Mouse (Mus musculus): ENCODE measurements at regions not wholly inside any gene's neighbourhood (a gene's known extent, or its start where the extent isn't known, plus 50 kb on each side); places are given as distances from the start of the nearest gene placed in this dataset.

GRCm38 (mm10) chr1:128786941-128787569 is 195.0 kb upstream of the Cxcr4 start:
- Histone ChIP-seq H3K36me3 (replicated peaks) (no peaks in the 10 kb centered on the region), H3K4me1 (peaks cover 9% of the 10 kb centered on the region), H3K27ac (no peak overlapping the region), H3K9me3 (no peaks in the 10 kb centered on the region), H3K27me3 (ENCODE audit: poor library complexity, severe bottlenecking) (no peaks in the 10 kb centered on the region), H3K4me3 (no peak overlapping the region)
- DNase-seq (ENCODE audit: extremely low spot score, low spot score) = no peak
- 89% methylated on average over 14 of the region's 14 CpGs for WGBS

- no peak for DNase-seq (ENCODE audit: extremely low spot score, low spot score)
- Histone ChIP-seq H3K4me1 (no peaks in the 10 kb centered on the region), H3K9me3 (no peaks in the 10 kb centered on the region), H3K36me3 (replicated peaks) (no peaks in the 10 kb centered on the region), H3K27ac (no peak overlapping the region), H3K27me3 (ENCODE audit: poor library complexity, severe bottlenecking) (no peaks in the 10 kb centered on the region), H3K4me3 (no peak overlapping the region)
- WGBS = 94% methylated on average over 2 of the region's 2 CpGs
These were observed 190.2 kb upstream of the Cxcr4 start for GRCm38 (mm10) chr1:128782286-128782685.

DNA sequence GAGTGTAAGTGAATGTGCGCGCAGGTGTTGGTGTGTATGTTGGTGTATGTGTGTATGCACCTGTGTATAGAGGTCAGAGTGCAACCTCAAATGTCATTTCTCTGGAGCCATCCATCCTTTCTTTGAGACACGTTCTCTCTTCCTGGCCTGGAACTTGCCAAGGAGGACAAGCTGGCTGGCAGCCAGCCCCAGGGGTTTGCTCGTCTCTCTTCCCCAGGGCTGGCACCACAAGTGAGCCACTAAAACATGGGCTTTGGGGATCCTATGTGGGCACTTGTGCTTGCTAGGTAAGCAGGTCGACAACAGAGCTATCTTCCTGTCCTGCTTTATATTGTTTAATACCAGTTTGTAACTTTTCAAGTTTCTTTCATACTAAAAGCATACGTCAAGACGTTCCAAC is 189.8 kb upstream of the Cxcr4 start:
- WGBS = 87% methylated on average over 7 of the region's 7 CpGs
- no peak for DNase-seq (ENCODE audit: extremely low spot score, low spot score)

GRCm38 (mm10) chr1:128781311-128781710 is 189.2 kb upstream of the Cxcr4 start:
- Histone ChIP-seq H3K36me3 (replicated peaks) (no peaks in the 10 kb centered on the region), H3K27me3 (ENCODE audit: poor library complexity, severe bottlenecking) (no peaks in the 10 kb centered on the region), H3K9me3 (no peaks in the 10 kb centered on the region), H3K4me1 (no peaks in the 10 kb centered on the region), H3K27ac (no peak overlapping the region), H3K4me3 (no peak overlapping the region)
- DNase-seq (ENCODE audit: extremely low spot score, low spot score) = no peak
- 94% methylated on average over 4 of the region's 4 CpGs for WGBS

More for the DNA sequence above, 189.8 kb upstream of the Cxcr4 start:
- Histone ChIP-seq H3K4me3 (no peak overlapping the region), H3K9me3 (no peaks in the 10 kb centered on the region), H3K27me3 (ENCODE audit: poor library complexity, severe bottlenecking) (no peaks in the 10 kb centered on the region), H3K36me3 (replicated peaks) (no peaks in the 10 kb centered on the region), H3K4me1 (no peaks in the 10 kb centered on the region), H3K27ac (no peak overlapping the region)

- DNase-seq (ENCODE audit: extremely low spot score, low spot score) = no peak
- 82% methylated on average over 5 of the region's 5 CpGs for WGBS
- Histone ChIP-seq H3K9me3 (no peaks in the 10 kb centered on the region), H3K4me3 (no peak overlapping the region), H3K27ac (no peak overlapping the region), H3K36me3 (replicated peaks) (no peaks in the 10 kb centered on the region), H3K27me3 (ENCODE audit: poor library complexity, severe bottlenecking) (no peaks in the 10 kb centered on the region), H3K4me1 (no peaks in the 10 kb centered on the region)
These were observed 187.6 kb upstream of the Cxcr4 start for GRCm38 (mm10) chr1:128779586-128780158.

DNA sequence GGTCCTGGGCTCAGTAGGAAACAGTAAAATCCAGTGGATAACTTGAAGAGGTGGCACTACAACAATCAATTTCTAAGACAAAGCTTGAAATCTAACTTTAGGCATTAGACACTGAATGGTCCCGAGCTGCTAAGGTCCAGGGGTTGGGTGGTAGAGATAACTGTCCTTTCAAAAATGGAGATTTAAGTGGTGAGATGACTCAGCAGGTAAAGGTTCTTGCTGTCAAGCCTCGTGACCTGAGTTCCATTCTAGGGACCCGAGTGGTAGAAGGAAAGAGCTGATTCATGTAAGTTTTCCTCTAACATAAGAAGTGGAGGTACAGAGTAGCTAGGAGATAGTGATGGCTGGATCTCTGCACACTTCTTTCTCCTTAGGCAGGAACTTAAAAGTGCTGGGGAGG is 180.3 kb upstream of the Cxcr4 start:
- DNase-seq (ENCODE audit: extremely low spot score, low spot score) = no peak
- Histone ChIP-seq H3K27me3 (ENCODE audit: poor library complexity, severe bottlenecking) (no peaks in the 10 kb centered on the region), H3K9me3 (no peaks in the 10 kb centered on the region), H3K27ac (no peak overlapping the region), H3K4me1 (no peaks in the 10 kb centered on the region), H3K36me3 (replicated peaks) (no peaks in the 10 kb centered on the region), H3K4me3 (no peak overlapping the region)
- 85% methylated on average over 3 of the region's 3 CpGs for WGBS

- no peak overlapping the region for H3K27ac ChIP-seq
- H3K4me3 ChIP-seq = no peak overlapping the region
- no peaks in the 10 kb centered on the region for H3K9me3 ChIP-seq
- no peaks in the 10 kb centered on the region for H3K27me3 ChIP-seq (ENCODE audit: poor library complexity, severe bottlenecking)
- H3K36me3 ChIP-seq (replicated peaks) = no peaks in the 10 kb centered on the region
- no peak for DNase-seq (ENCODE audit: extremely low spot score, low spot score)
- WGBS = 93% methylated on average over 5 of the region's 5 CpGs
- 0 out of 2 replicates have a peak, but pooled peaks cover 3% of the 10 kb centered on the region for H3K4me1 ChIP-seq
These were observed 178.7 kb upstream of the Cxcr4 start for GRCm38 (mm10) chr1:128770786-128771185.

- H3K36me3 ChIP-seq (replicated peaks) = no peaks in the 10 kb centered on the region
- H3K9me3 ChIP-seq = no peaks in the 10 kb centered on the region
- WGBS = 92% methylated on average over 6 of the region's 6 CpGs
- H3K27ac ChIP-seq = no peak overlapping the region
- no peak overlapping the region for H3K4me3 ChIP-seq
- H3K4me1 ChIP-seq = 0 out of 2 replicates have a peak, but pooled peaks cover 3% of the 10 kb centered on the region
- H3K27me3 ChIP-seq (ENCODE audit: poor library complexity, severe bottlenecking) = no peaks in the 10 kb centered on the region
- no peak for DNase-seq (ENCODE audit: extremely low spot score, low spot score)
These were observed 175.9 kb upstream of the Cxcr4 start for GRCm38 (mm10) chr1:128767991-128768390.

- peaks cover 3% of the 10 kb centered on the region; the same call in 1 of the 2 replicates for H3K4me1 ChIP-seq
- H3K4me3 ChIP-seq = no peak overlapping the region
- no peak overlapping the region for H3K27ac ChIP-seq
- WGBS = 87% methylated on average over 3 of the region's 3 CpGs
- DNase-seq (ENCODE audit: extremely low spot score, low spot score) = no peak
- no peaks in the 10 kb centered on the region for H3K36me3 ChIP-seq (replicated peaks)
- no peaks in the 10 kb centered on the region for H3K27me3 ChIP-seq (ENCODE audit: poor library complexity, severe bottlenecking)
- H3K9me3 ChIP-seq = no peaks in the 10 kb centered on the region
These were observed 175.3 kb upstream of the Cxcr4 start for GRCm38 (mm10) chr1:128767415-128767814.

GRCm38 (mm10) chr1:128766894-128767268 is 174.8 kb upstream of the Cxcr4 start:
- no peak overlapping the region for H3K27ac ChIP-seq
- no peak overlapping the region for H3K4me3 ChIP-seq
- no peaks in the 10 kb centered on the region for H3K9me3 ChIP-seq
- no peaks in the 10 kb centered on the region for H3K27me3 ChIP-seq (ENCODE audit: poor library complexity, severe bottlenecking)
- H3K4me1 ChIP-seq = peaks cover 8% of the 10 kb centered on the region
- no peak for DNase-seq (ENCODE audit: extremely low spot score, low spot score)
- 91% methylated on average over 7 of the region's 7 CpGs for WGBS
- H3K36me3 ChIP-seq (replicated peaks) = no peaks in the 10 kb centered on the region

DNA sequence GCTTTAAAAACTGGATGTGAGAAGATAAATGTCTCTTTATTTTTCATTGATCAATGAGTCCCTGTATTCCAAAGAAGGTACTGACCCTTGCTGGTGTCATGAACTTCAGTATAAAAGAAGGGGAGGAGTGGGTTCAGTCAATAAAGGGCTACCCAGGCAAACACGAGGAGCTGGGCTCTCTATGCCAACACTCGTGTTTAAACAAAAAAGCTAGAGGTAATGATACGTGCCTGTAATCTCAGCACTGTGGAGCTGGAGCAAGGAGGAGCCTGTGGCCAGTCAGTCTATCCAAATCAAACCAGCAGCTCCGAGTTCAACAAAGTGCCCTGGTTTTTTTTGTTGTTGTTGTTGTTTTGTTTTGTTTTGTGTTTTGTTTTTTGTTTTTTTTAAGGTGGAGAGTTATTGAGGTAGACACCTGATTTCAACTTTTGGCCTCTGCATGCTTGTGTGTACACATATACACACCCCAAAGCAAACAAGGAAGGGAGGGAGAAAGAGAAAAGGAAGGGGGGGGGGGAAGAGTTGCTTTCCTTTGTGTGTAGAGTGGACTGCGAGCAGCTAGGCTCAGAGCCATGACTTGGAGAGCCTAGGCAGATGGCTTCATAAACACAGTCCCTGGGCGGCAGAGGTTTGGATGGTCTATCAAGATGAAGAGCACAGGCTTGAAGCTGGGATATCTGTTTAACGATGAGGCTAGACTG is 174.2 kb upstream of the Cxcr4 start:
- H3K27me3 ChIP-seq (ENCODE audit: poor library complexity, severe bottlenecking) = no peaks in the 10 kb centered on the region
- H3K36me3 ChIP-seq (replicated peaks) = no peaks in the 10 kb centered on the region
- peaks cover 9% of the 10 kb centered on the region for H3K4me1 ChIP-seq
- no peak overlapping the region for H3K27ac ChIP-seq
- H3K4me3 ChIP-seq = no peak overlapping the region
- no peaks in the 10 kb centered on the region for H3K9me3 ChIP-seq
- 69% methylated on average over 7 of the region's 7 CpGs for WGBS
- no peak for DNase-seq (ENCODE audit: extremely low spot score, low spot score)

DNA sequence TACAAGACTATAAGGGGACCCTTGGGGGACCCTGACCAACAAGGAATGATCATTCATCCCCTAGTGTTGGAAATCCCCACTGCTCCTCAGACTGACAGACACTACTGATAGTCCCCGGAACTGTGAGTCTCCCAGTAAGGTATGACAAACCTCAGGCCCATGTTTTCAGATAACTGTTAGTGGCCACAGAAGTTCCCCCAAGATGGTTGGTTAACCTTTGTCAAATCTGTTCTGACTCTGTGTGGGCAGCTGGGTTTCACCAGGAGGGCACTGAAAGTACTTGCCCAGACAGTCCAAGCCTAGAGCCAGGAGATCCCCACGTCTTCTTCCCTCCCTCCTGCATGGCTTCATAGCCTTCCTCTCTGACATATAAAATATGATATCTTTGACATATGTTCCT is 173.5 kb upstream of the Cxcr4 start:
- no peak overlapping the region for H3K4me3 ChIP-seq
- DNase-seq (ENCODE audit: extremely low spot score, low spot score) = no peak
- 85% methylated on average over 2 of the region's 2 CpGs for WGBS
- H3K9me3 ChIP-seq = no peaks in the 10 kb centered on the region
- peaks cover 9% of the 10 kb centered on the region for H3K4me1 ChIP-seq
- H3K36me3 ChIP-seq (replicated peaks) = no peaks in the 10 kb centered on the region
- H3K27me3 ChIP-seq (ENCODE audit: poor library complexity, severe bottlenecking) = no peaks in the 10 kb centered on the region
- H3K27ac ChIP-seq = no peak overlapping the region

DNA sequence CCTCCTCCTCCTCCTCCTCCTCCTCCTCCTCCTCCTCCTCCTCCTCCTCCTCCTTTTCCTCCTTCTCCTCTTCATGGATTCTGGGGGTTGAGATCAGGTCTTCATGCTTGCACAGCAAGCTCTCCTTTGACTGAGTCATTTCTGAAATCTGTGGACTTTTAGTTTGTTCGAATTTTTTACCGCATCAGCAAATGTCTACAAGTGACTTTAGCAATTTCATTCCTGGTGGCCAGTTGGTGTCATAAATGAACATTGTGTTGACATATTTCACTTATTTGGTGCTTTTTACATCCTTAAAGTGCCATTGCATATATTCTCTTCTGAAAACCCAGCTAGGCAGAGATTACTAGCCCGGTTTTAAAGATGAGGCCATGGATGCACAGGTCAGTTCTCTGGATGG is 173.0 kb upstream of the Cxcr4 start:
- H3K9me3 ChIP-seq = no peaks in the 10 kb centered on the region
- DNase-seq (ENCODE audit: extremely low spot score, low spot score) = no peak
- peaks cover 9% of the 10 kb centered on the region for H3K4me1 ChIP-seq
- no peak overlapping the region for H3K4me3 ChIP-seq
- 93% methylated on average over 3 of the region's 3 CpGs for WGBS
- H3K36me3 ChIP-seq (replicated peaks) = no peaks in the 10 kb centered on the region
- H3K27me3 ChIP-seq (ENCODE audit: poor library complexity, severe bottlenecking) = no peaks in the 10 kb centered on the region
- H3K27ac ChIP-seq = no peak overlapping the region
